Mouse (Mus musculus): ENCODE measurements around the gene Peak1. TPM values are rescaled to one million over a fixed set of nuclear protein-coding genes. Genes with fewer than 3 reads are reported as not detected.

Peak1 gene
- total RNA-seq, 2 experiments from 2014 or later, result 30.3 to 34.3 TPM

GRCm38 (mm10) chr9:56205336-56205735, 212.5 kb downstream of the Peak1 start:
- DNase-seq (ENCODE audit: low spot score in 2 of 2), result no peak

GRCm38 (mm10) chr9:56204316-56204715, 213.6 kb downstream of the Peak1 start:
- no peak for DNase-seq (ENCODE audit: low spot score in 2 of 2)

GRCm38 (mm10) chr9:56200645-56201314, 217.1 kb downstream of the Peak1 start:
- peak; percentile 70 to 86 for DNase-seq (ENCODE audit: low spot score in 2 of 2)

GRCm38 (mm10) chr9:56200200-56200599, 217.7 kb downstream of the Peak1 start:
- no peak for DNase-seq (ENCODE audit: low spot score in 2 of 2)

GRCm38 (mm10) chr9:56196921-56197320, 220.9 kb downstream of the Peak1 start:
- no peak for DNase-seq (ENCODE audit: low spot score in 2 of 2)

GRCm38 (mm10) chr9:56195193-56195592, 222.7 kb downstream of the Peak1 start:
- DNase-seq (ENCODE audit: low spot score in 2 of 2), result no peak

GRCm38 (mm10) chr9:56191498-56192455, 226.1 kb downstream of the Peak1 start:
- DNase-seq (ENCODE audit: low spot score in 2 of 2), result no peak

- DNase-seq (ENCODE audit: low spot score in 2 of 2), result no peak
Measured at GRCm38 (mm10) chr9:56180118-56180781, 237.6 kb downstream of the Peak1 start.

GRCm38 (mm10) chr9:56179416-56180117, 238.3 kb downstream of the Peak1 start:
- DNase-seq (ENCODE audit: low spot score in 2 of 2), result no peak

GRCm38 (mm10) chr9:56177354-56177753, 240.5 kb downstream of the Peak1 start:
- no peak for DNase-seq (ENCODE audit: low spot score in 2 of 2)

- DNase-seq (ENCODE audit: low spot score in 2 of 2), result no peak
Measured at GRCm38 (mm10) chr9:56175316-56175715, 242.6 kb downstream of the Peak1 start.

GRCm38 (mm10) chr9:56167690-56168089, 250.2 kb downstream of the Peak1 start:
- DNase-seq (ENCODE audit: low spot score in 2 of 2), result no peak

GRCm38 (mm10) chr9:56166161-56166560, 251.7 kb downstream of the Peak1 start:
- no peak for DNase-seq (ENCODE audit: low spot score in 2 of 2)

GRCm38 (mm10) chr9:56165377-56165776, 252.5 kb downstream of the Peak1 start, which contains the start of gene Tspan3:
Tspan3 (minus strand) TSS chr9:56165477.
- no peak for DNase-seq (ENCODE audit: low spot score in 2 of 2)

GRCm38 (mm10) chr9:56160341-56161141, 257.3 kb downstream of the Peak1 start:
- DNase-seq (ENCODE audit: low spot score in 2 of 2), result peak; percentile 83 to 91

GRCm38 (mm10) chr9:56159456-56159855, 258.4 kb downstream of the Peak1 start:
- no peak for DNase-seq (ENCODE audit: low spot score in 2 of 2)

- no peak for DNase-seq (ENCODE audit: low spot score in 2 of 2)
Measured at GRCm38 (mm10) chr9:56158077-56158476, 259.8 kb downstream of the Peak1 start.

- DNase-seq (ENCODE audit: low spot score in 2 of 2), result no peak
Measured at GRCm38 (mm10) chr9:56154572-56154971, 263.3 kb downstream of the Peak1 start.

GRCm38 (mm10) chr9:56152482-56153007, 265.3 kb downstream of the Peak1 start:
- DNase-seq (ENCODE audit: low spot score in 2 of 2), result no peak
